Mouse (Mus musculus) kidney, adult 18-20 months (tissue): Measurements from ENCODE around the gene Gm10282.
A peak's percentile ranks its signal among the peaks of the same experiment; 100 is the strongest.

Source experiments
- DNase-seq: peaks from one replicate; pipeline ENCODE4 v3.0.0; 2021

Gene Gm10282

GRCm38 (mm10) chr8:72295125-72295524, 9.9 kb downstream of the Gm10282 start:
- DNase-seq, result no peak

- no peak for DNase-seq
These were observed 11.8 kb downstream of the Gm10282 start for GRCm38 (mm10) chr8:72293309-72293708.

GRCm38 (mm10) chr8:72291104-72291503, 14.0 kb downstream of the Gm10282 start:
- DNase-seq, result no peak

GRCm38 (mm10) chr8:72289051-72289450, 16.0 kb downstream of the Gm10282 start:
- no peak for DNase-seq

GRCm38 (mm10) chr8:72285285-72285684, 19.8 kb downstream of the Gm10282 start:
- DNase-seq, result no peak

- DNase-seq, result peak; percentile 47
These were observed 23.4 kb downstream of the Gm10282 start for GRCm38 (mm10) chr8:72281634-72282033.

GRCm38 (mm10) chr8:72279151-72279550, 25.9 kb downstream of the Gm10282 start:
- no peak for DNase-seq

GRCm38 (mm10) chr8:72277244-72277643, 27.8 kb downstream of the Gm10282 start:
- no peak for DNase-seq

GRCm38 (mm10) chr8:72273807-72274206, 31.3 kb downstream of the Gm10282 start:
- no peak for DNase-seq

GRCm38 (mm10) chr8:72273111-72273770, 31.8 kb downstream of the Gm10282 start:
- DNase-seq, result no peak

GRCm38 (mm10) chr8:72272361-72272760, 32.7 kb downstream of the Gm10282 start:
- DNase-seq, result peak; percentile 66

GRCm38 (mm10) chr8:72271691-72272090, 33.4 kb downstream of the Gm10282 start:
- DNase-seq, result no peak

GRCm38 (mm10) chr8:72271051-72271660, 33.9 kb downstream of the Gm10282 start:
- no peak for DNase-seq

GRCm38 (mm10) chr8:72270606-72271005, 34.5 kb downstream of the Gm10282 start:
- DNase-seq, result no peak

GRCm38 (mm10) chr8:72268356-72268755, 36.7 kb downstream of the Gm10282 start:
- peak; percentile 67 for DNase-seq

- no peak for DNase-seq
These were observed 38.0 kb downstream of the Gm10282 start for GRCm38 (mm10) chr8:72267106-72267505.

- no peak for DNase-seq
These were observed 38.4 kb downstream of the Gm10282 start for GRCm38 (mm10) chr8:72266671-72267070.

- DNase-seq, result peak; percentile 40
These were observed 39.7 kb downstream of the Gm10282 start for GRCm38 (mm10) chr8:72265342-72265741.

GRCm38 (mm10) chr8:72263451-72263850, 41.6 kb downstream of the Gm10282 start:
- no peak for DNase-seq

- no peak for DNase-seq
These were observed 42.3 kb downstream of the Gm10282 start for GRCm38 (mm10) chr8:72262756-72263155.

GRCm38 (mm10) chr8:72261872-72262271, 43.2 kb downstream of the Gm10282 start:
- DNase-seq, result no peak

- DNase-seq, result no peak
These were observed 43.6 kb downstream of the Gm10282 start for GRCm38 (mm10) chr8:72261431-72261830.

- DNase-seq, result peak; percentile 49
These were observed 44.0 kb downstream of the Gm10282 start for GRCm38 (mm10) chr8:72261019-72261418.

GRCm38 (mm10) chr8:72260585-72260984, 44.5 kb downstream of the Gm10282 start:
- DNase-seq, result no peak

GRCm38 (mm10) chr8:72259862-72260261, 45.2 kb downstream of the Gm10282 start:
- no peak for DNase-seq
